Mouse (Mus musculus) heart, embryonic 14.5 days (tissue): ENCODE data around the gene Ankrd12. TPM values are rescaled to one million over a fixed set of nuclear protein-coding genes. Genes with fewer than 3 reads are reported as not detected.

Experiments
- ATAC-seq: fragments of 200-750 bp; cut with Nextera tagmentation; 2 replicates; pipeline ENCODE4 v1.8.0; 2017; ENCODE audit warnings: low read depth, moderate TSS enrichment; ENCODE audit not compliant: insufficient number of reproducible peaks, insufficient read depth, low FRiP score
- H3K27ac ChIP-seq, 2 experiments: fragments of 200-500 bp in 1 of 2; fragments of 300-500 bp in 1 of 2; sonication (generic) in 1 of 2; replicated peaks in 1 of 2; 2 replicates each; pipeline ENCODE4 v1.5.1; 2012 to 2014; ENCODE audit warnings: low read depth in 2 of 2, low read length in 2 of 2, control low read depth in 1 of 2, mild to moderate bottlenecking in 1 of 2, mixed read lengths in 1 of 2; ENCODE audit not compliant: control insufficient read depth in 1 of 2, insufficient read depth in 1 of 2
- H3K27me3 ChIP-seq: fragments of 300-500 bp; sonication (generic); 2 replicates; pipeline ENCODE4 v1.6.1; 2014; ENCODE audit warnings: mild to moderate bottlenecking, low read length, control low read depth; ENCODE audit not compliant: control insufficient read depth, insufficient read depth
- H3K36me3 ChIP-seq: fragments of 300-500 bp; sonication (generic); 2 replicates; pipeline ENCODE4 v1.6.1; 2014; ENCODE audit warnings: mild to moderate bottlenecking, control low read depth, low read length, mixed read lengths; ENCODE audit not compliant: control insufficient read depth, insufficient read depth
- H3K4me1 ChIP-seq, 2 experiments: fragments of 200-500 bp in 1 of 2; fragments of 300-500 bp in 1 of 2; sonication (generic) in 1 of 2; 2 replicates each; pipeline ENCODE4 v1.6.1; 2012 to 2014; ENCODE audit warnings: low read length in 2 of 2, control low read depth in 1 of 2, mixed read lengths in 1 of 2; ENCODE audit not compliant: control insufficient read depth in 2 of 2, insufficient read depth in 2 of 2
- H3K4me2 ChIP-seq: fragments of 300-500 bp; sonication (generic); 2 replicates; pipeline ENCODE4 v1.6.1; 2014; ENCODE audit warnings: mild to moderate bottlenecking, low read length
- H3K4me3 ChIP-seq, 2 experiments: fragments of 200-500 bp in 1 of 2; fragments of 300-500 bp in 1 of 2; sonication (generic) in 1 of 2; 2 replicates each; pipeline ENCODE4 v1.5.1; 2012 to 2014; ENCODE audit warnings: low read length in 2 of 2, mild to moderate bottlenecking in 2 of 2, control low read depth in 1 of 2, low read depth in 1 of 2, moderate library complexity in 1 of 2; ENCODE audit not compliant: control insufficient read depth in 1 of 2, insufficient read depth in 1 of 2
- H3K9ac ChIP-seq: fragments of 300-500 bp; sonication (generic); 2 replicates; pipeline ENCODE4 v1.6.1; 2014; ENCODE audit warnings: mild to moderate bottlenecking, low read length
- H3K9me3 ChIP-seq: fragments of 300-500 bp; sonication (generic); 2 replicates; pipeline ENCODE4 v1.6.1; 2016; ENCODE audit warnings: low read length, control low read depth; ENCODE audit not compliant: control insufficient read depth
- WGBS: fragments of 180-500 bp; shearing (Covaris S2); extraction: QIAGEN DNeasy Blood & Tissue Kit; methylation state at CpG from one replicate; pipeline ENCODE4 v1.1.7; 2014; 5-methylcytosine and 5-hydroxymethylcytosine counted together
- polyA plus RNA-seq: library from polyadenylated mRNA; unstranded; fragments of >200 nt; fragmentation: Nextera tagmentation; extraction: Ambion mirVana; gene quantifications from 2 replicates; pipeline ENCODE4 v1.2.1, GENCODE M21; 2014

Gene Ankrd12
- polyA plus RNA-seq, 1 experiment from 2014 or later, result 18.4 TPM

GRCm38 (mm10) chr17:66111402-66111959 is 34.6 kb upstream of the Ankrd12 start, which contains the start of gene Washc1:
Washc1 (plus strand) TSS chr17:66111545.
- Histone ChIP-seq H3K36me3 (peaks cover 32% of the 10 kb centered on the region), H3K4me1 (peaks cover 7 to 13% of the 10 kb centered on the region in 2 experiments), H3K9me3 (no peaks in the 10 kb centered on the region), H3K27ac (peak within 1 kb of the TSS; percentile 23 to 78; a peak in 3 of 4 replicates), H3K4me2 (peak within 1 kb of the TSS; percentile 82), H3K9ac (peak within 1 kb of the TSS; percentile 84), H3K27me3 (no peaks in the 10 kb centered on the region), H3K4me3 (peak within 1 kb of the TSS; percentile 83 to 85)
- peak; percentile 96 for ATAC-seq
- under 1% methylated on average over 39 of the region's 41 CpGs for WGBS

- no peak for ATAC-seq
- peaks cover 25% of the 10 kb centered on the region for H3K36me3 ChIP-seq
- peak overlapping the region; percentile 84 for H3K9ac ChIP-seq
- no peaks in the 10 kb centered on the region for H3K9me3 ChIP-seq
- H3K4me2 ChIP-seq, result peak overlapping the region; percentile 82
- H3K27ac ChIP-seq, result no peak overlapping the region; a peak in 1 of 4 replicates
- peak overlapping the region; percentile 2 to 83; a peak in 2 of 4 replicates for H3K4me3 ChIP-seq
- 43% methylated on average over 6 of the region's 6 CpGs for WGBS
- no peaks in the 10 kb centered on the region for H3K27me3 ChIP-seq
- H3K4me1 ChIP-seq, result peaks cover 7 to 13% of the 10 kb centered on the region in 2 experiments
These were observed 33.9 kb upstream of the Ankrd12 start for GRCm38 (mm10) chr17:66110746-66111145.

- no peak overlapping the region for H3K9ac ChIP-seq
- peaks cover 7 to 13% of the 10 kb centered on the region in 2 experiments for H3K4me1 ChIP-seq
- H3K27me3 ChIP-seq, result no peaks in the 10 kb centered on the region
- no peak overlapping the region for H3K4me3 ChIP-seq
- ATAC-seq, result no peak
- no peak overlapping the region for H3K4me2 ChIP-seq
- WGBS, result 78% methylated on average over 4 of the region's 4 CpGs
- no peaks in the 10 kb centered on the region for H3K36me3 ChIP-seq
- H3K9me3 ChIP-seq, result no peaks in the 10 kb centered on the region
- H3K27ac ChIP-seq, result no peak overlapping the region
These were observed 31.3 kb upstream of the Ankrd12 start for GRCm38 (mm10) chr17:66108198-66108597.

- Histone ChIP-seq H3K27ac (no peak overlapping the region), H3K27me3 (no peaks in the 10 kb centered on the region), H3K4me1 (peaks cover 6 to 10% of the 10 kb centered on the region in 2 experiments), H3K9ac (no peak overlapping the region), H3K36me3 (no peaks in the 10 kb centered on the region), H3K4me3 (no peak overlapping the region), H3K4me2 (no peak overlapping the region), H3K9me3 (no peaks in the 10 kb centered on the region)
- 69% methylated on average over 8 of the region's 8 CpGs for WGBS
- ATAC-seq, result no peak
These were observed 30.6 kb upstream of the Ankrd12 start for GRCm38 (mm10) chr17:66107466-66107865.

GRCm38 (mm10) chr17:66106601-66107267 is 29.8 kb upstream of the Ankrd12 start:
- ATAC-seq, result no peak
- H3K36me3 ChIP-seq, result no peaks in the 10 kb centered on the region
- H3K4me3 ChIP-seq, result no peak overlapping the region
- H3K27me3 ChIP-seq, result no peaks in the 10 kb centered on the region
- 51% methylated on average over 10 of the region's 10 CpGs for WGBS
- H3K27ac ChIP-seq, result no peak overlapping the region
- H3K4me2 ChIP-seq, result no peak overlapping the region
- no peak overlapping the region for H3K9ac ChIP-seq
- H3K4me1 ChIP-seq, result peaks cover 3 to 5% of the 10 kb centered on the region in 2 experiments
- H3K9me3 ChIP-seq, result no peaks in the 10 kb centered on the region

GRCm38 (mm10) chr17:66104076-66104475 is 27.2 kb upstream of the Ankrd12 start:
- Histone ChIP-seq H3K4me1 (peaks cover 0 to 12% of the 10 kb centered on the region in 2 experiments; a peak in 3 of 4 replicates), H3K36me3 (no peaks in the 10 kb centered on the region), H3K9me3 (no peaks in the 10 kb centered on the region), H3K4me2 (no peak overlapping the region), H3K4me3 (no peak overlapping the region), H3K27me3 (no peaks in the 10 kb centered on the region), H3K9ac (no peak overlapping the region), H3K27ac (no peak overlapping the region)
- no peak for ATAC-seq
- 82% methylated on average over 7 of the region's 7 CpGs for WGBS

- WGBS, result under 1% methylated on average over 66 of the region's 67 CpGs
- peaks cover 0 to 12% of the 10 kb centered on the region in 2 experiments; a peak in 3 of 4 replicates for H3K4me1 ChIP-seq
These were observed 24.8 kb upstream of the Ankrd12 start, which contains the start of gene Ndufv2 for GRCm38 (mm10) chr17:66101380-66102330. Ndufv2 (minus strand) TSS chr17:66101559.

More at GRCm38 (mm10) chr17:66101380-66102330, 24.8 kb upstream of the Ankrd12 start, which contains the start of gene Ndufv2:
- Histone ChIP-seq H3K4me3 (peak within 1 kb of the TSS; percentile 69 to 74), H3K36me3 (0 out of 2 replicates have a peak, but pooled peaks cover 3% of the 10 kb centered on the region), H3K27ac (peak within 1 kb of the TSS; percentile 91 to 92), H3K9ac (peak within 1 kb of the TSS; percentile 92), H3K4me2 (peak within 1 kb of the TSS; percentile 80), H3K27me3 (no peaks in the 10 kb centered on the region), H3K9me3 (no peaks in the 10 kb centered on the region)
- peak; percentile 100 for ATAC-seq
